Mouse (Mus musculus): ENCODE measurements around the gene Pgm5.
"Not testable (repeated sequence)": the region's sequence is repeated elsewhere in the genome, so short reads cannot be mapped to it uniquely, and the experiment has no call there.

The Pgm5 gene

DNA sequence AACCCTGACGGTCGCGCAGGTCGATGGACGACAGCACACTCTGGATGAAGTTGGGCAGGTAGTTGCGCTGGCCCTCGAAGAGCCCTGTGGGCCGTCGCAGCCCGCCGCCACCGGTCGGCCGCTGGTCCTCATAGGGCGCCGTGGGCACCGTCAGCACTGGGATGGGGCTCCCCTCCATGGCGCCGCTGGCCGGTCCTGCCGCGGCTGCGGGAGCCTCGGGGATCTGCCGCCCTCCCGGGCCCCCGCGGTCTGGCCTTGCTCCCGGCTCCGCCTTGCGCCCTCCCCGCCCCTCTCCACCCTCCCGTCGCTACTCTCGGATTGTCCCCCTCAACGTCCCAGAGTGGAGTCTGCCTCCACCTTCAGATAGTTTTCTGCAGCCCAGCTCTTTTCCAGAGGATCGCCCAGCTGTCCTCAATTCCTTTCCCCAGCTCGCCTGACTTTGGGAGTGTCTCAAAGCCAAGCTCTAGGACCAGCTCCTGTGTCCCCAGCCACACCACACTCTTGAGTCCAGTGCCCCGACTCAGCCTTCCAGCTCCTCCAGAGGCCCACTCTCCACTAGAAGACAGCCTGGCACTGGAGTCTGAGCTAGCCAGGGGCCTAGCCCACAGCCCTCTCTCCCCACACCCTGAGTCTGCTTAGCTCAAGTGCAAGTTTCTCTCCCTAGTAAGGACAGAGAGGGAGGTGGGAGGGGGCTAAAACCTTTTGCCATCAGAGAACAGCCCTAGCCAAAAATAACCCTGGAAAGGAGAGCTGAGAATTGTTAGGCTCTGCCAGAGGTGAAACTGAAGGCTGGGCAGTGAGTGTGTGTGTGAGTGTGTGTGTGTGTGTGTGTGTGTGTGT lies at the start of gene Pgm5:
Gene Pgm5, minus strand, starts transcription at position 244 of the 840 bp plus-strand sequence.
- peak; percentile 24 to 52 for DNase-seq

DNA sequence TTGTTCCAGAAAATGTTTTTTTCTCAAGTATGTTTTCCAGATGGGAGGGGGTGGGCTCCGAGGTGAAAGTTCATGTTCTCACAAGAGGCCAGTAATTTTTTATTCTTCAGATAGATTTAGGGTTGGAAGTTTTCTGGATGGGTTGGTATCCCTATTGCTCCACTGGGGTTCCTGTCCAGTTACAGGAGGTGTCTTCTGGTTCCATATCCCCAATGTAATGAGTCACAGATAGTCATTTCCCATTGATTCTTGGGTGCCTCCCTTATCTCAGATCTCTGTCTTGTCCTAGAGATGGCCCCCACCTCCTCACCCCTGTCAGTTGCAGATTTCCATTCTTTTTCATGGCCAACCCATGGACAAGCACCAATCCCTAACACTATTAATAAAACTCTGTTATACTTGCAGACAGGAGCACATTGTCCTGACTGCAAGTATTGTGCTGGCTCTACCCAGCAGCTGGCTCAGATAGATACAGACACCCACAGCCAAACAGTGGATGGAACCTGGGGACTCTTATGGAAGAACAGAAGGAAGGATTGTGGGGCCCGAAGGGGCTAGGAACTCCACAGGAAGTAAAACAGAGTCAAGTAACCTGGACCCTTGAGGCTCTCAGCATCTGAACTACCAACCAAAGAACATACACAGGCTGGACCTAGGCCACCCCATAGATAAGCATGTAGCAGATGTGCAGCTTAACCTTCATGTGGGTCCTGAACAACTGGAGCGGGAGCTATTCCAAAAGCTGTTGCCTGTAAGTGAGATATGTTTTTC lies 46.9 kb upstream of the Pgm5 start:
- DNase-seq: no peak

DNA sequence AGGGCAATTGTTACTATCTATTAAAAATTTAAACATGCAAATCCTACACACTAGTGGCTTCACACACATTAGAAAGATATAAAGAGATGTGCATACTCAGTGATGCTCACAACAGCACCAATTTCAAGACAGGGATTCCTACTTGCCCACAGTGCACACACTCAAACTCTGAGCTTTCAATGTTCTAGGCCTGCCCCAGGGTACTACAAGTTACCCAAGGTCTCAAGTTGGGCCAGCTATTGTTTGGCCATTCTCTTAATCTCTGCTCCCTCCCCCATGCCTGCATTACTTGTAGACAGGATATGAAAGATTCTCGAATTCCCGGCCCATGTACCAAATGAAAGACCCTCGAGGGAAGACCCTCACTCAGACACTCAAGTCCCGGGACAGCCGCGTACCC lies 46.0 kb upstream of the Pgm5 start:
- DNase-seq: no peak

DNA sequence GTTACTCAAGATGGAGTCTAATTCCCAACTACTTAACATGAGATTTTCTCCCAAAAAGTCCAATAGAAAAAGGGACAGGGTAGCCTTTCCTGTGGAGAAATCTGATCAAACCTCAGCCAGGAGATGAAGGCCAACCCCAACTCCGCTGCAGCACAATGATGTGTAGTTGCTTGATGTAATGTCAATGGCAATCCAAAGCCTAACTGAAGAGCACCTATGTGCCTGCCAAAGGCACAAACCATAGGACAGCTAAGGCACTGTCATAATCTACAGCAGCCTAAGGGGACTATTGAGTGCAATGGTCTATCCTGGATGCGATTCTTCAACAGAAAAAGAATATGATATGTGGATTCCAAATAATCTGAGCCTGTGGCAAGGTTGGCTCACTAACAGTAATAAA lies 41.2 kb upstream of the Pgm5 start:
- no peak for DNase-seq

DNA sequence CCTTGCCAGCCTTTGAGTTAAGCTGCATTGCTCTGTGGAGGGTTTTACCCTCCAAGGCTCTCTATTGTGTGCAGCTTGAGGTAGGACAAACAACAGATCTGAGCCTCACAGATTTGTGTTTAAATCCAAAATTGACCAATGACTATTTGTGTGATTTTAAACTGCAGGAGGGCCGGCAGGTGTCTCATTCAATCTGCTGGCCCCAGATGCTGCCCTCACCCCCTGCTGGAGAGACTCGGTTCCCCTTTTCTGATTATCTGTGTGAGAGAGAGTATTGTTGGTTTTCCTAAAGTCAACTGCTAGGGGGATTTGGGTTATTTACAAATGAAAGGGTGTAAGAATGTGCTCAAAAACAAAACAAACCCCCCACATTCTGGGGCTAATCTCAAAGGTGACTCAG lies 40.6 kb upstream of the Pgm5 start:
- no peak for DNase-seq

DNA sequence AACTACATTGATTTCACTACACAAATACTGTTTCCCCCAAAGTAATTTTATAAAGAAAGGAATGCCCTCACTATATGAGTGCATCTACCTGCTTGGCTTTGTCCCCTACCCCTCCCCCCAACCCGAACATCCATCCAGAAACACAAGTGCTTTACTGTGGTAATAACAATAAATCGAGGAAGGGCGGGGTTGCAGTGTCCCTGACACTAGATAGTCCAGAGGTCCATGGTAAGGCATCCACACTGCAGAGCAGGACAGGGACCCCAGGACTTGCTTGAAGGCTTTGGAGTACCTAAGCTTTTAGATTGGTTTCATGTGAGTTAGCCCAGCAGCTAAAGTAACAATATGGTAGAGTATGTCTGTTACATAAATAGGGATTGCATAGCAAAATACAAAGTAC lies 40.0 kb upstream of the Pgm5 start:
- DNase-seq: no peak

DNA sequence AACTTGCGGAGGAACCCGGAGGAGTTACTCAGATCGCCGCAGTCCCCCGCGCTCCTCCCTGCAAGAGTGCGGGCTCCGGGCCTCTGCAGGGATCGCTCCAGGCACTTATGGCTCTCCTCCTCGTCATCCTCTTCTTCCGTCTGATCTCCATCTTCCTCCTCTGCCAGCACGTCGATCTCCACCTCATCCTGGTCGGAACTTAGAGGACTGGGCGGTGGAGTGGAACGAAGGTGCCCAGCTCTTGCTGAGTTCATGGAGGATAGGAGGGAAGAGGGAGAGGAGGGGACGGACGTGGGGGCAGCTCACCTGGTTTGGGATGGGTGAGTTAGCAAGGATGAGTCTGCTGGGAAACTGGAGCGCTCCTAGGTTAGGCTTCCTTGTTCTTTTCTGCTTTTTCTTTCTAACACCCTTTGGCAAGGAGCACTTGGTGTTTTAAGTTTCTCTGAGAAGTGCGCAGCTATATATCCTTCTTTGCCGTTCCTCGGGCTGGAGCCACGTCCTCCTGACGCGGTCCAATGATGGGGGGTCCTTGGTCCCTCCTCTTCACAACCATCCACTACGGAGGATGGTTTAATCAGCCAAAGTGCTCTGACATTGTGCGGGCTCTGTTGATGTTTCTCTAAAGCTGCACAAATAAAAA lies 39.0 kb upstream of the Pgm5 start, which contains the start of gene Foxd4:
Gene Foxd4, minus strand, starts transcription at position 617 of the 640 bp plus-strand sequence.
- DNase-seq: no peak

DNA sequence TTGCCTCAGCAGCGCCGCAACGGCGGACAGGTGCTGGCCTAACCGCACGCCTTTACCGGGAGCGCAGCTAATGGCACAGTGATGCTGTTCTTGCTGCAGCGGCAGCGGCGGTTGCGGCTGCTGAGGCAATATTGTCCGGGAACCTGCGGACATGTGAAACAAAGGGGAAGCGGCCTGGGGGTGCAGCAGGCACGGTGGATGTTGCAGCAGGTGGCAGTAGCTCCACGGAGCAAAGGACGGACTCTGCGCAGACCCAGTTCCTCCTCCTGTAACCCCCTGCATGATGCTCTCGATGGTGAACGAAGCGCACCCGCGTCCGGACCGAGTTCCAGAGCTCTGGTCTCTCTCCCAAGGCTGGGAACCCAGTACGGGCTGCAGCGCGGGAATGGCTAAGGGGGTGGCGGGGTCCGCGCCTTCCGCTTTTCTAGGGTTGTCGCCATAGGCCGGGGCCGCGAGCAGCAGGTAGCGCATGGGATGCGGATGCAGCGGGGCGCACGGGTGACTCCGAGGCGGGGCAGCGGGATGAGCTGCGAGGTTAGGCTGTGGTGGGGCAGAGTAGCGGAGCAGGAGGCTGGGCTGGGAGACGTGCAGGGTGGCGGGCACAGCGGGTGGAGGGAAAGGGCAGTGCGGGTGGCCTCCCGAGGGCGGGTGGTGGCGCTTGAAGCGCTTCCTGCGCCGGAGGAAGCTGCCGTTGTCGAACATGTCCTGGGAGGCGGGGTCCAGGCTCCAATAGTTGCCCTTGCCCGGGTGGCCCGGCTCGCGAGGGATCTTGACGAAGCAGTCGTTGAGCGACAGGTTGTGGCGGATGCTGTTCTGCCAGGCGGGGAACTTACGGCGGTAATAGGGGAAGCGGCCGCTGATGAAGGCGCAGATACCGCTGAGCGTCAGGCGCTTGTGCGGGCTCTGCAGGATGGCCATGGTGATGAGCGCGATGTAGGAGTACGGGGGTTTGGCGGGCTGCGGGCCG lies 38.2 kb upstream of the Pgm5 start:
- peak in 1 of 2 experiments; percentile 40 for DNase-seq

DNA sequence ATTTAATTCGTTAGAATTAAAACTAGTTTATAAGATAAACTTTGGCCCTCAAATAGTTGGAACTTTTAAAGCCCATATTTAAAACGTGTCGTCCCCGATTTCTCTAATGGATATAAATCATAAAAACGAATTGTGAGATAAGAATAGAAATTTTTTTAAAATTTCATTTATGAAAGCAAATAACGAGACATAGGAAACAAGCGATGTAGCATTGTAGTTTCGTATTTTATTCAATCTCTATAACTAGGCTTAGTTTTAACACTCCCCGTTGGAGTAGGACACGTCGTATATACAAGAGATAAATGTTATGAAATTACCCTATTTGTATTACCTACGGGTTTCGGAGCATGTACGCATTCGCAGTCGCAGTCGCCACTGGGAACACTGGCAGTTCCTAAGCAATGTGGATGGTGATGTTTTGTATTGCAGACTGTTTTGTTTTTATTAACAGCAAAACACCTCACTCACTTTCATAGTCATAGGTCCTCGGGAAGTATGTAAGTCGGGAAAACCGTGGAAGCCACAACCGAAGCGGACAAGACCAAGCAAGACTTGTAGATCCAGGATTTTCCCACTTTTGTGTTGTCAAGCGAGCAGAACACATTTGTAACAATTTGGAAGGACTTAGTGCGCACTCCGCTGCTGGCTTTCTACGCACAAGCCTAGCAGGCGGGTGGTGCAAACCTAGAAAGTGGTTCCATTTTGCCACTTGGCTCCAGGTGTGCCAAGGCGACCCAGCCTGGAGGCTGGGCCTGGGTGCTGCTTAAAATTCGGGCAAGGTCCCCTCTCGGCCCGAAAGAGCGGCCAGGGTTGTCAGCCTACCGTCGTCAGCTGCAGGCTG lies 37.3 kb upstream of the Pgm5 start:
- peak in 1 of 2 experiments; percentile 2 for DNase-seq

DNA sequence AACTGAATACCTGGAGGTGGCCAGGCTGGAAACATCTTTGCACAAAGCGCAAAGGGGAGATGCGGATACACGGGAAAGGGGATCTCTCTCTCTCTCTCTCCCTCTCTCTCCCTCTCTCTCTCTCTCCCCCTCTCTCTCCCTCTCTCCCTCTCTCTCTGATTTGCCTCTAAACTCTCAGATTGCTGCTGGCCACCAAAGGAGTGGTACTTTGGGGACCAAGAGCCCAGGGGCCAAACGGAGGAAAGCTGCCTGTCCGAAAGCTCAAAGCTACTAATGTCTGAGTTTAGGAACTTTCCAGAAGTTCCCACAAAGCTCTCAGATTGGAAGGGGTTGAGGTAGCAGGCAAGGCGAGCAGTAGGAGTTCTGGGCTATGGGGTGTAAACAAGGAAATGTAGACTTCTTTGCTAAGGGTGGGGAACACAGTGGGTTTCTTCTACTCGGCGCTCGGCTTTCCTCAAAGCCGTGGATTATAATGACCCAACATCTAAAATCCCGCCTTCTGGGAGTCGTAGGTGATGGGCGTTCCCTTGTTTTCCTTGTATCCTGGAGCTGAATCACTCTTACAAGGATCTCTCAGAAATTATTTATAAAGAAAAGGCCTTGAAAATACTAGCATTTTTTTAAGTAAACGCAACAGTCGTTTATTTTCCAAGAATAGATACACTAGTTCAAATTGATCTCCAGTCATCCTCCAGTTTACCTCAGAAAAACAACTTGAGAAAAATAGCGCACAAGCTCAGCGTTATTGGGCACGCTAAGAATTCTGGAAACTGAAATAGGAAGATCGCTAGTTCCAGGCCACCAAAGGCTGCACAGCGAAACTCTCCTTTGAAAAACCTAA lies 36.5 kb upstream of the Pgm5 start:
- DNase-seq: no peak

DNA sequence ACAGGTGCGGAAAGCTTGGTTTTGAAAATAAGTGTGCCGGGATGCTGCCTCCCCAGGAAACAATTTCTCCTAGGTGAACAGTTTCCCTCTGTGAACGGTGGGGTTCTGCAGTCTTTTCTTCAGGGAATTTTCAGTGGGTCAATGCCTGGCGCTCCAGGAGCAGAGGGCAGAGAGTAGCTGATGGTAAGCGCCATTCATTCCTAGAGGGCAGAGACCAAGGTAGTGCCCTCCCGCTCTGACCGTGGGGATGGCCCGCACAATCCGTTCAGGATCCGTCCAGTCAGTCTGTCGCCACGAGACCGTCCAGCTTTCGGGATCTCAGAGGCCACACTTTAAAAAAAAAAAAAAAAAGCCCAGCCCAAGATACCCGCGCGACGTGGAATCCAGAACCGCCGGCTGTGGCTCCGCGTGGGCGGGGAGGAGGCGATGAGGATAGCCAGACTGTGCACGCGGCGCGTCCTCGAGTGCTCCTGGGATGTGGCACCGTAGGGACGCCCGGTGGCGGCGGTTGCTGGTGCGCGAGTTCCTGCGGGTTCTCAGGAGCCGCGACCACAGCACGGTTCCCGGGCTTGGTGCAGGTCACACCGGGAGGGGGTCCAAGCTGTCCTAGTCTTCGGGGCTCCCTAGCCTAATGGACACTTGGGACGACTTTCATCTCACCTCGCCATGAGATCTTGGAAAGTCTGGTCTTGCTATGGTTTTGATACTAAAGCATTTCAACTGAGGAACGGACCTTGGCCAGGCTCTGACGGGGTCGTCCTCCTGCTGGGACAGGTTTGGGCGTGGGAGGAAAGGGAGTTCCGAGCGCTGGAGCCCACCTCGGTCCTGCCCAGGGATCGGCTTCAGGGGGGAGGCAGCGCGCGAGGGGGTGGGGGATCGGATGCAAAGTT lies 35.6 kb upstream of the Pgm5 start:
- DNase-seq: peak in 1 of 2 experiments; percentile 14

DNA sequence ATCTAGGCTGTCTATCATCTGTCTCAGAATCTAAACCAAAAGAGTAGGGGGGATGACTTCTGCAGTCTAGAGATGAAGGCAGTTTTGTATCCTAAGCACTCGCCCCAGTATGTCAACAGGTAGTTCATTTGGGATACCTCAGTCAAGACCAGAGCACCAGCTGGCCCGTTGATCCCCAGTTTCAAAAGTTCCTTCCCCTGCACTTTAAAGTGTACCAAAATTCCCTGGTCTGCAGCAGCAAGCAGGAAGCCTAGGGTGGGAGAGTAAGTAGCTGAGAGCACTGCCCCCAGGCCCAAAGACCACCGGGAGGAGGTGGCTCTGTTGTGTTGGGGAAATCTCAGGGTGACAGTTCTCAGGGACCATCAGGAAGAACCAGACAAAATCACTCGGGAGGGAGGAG lies 34.9 kb upstream of the Pgm5 start:
- no peak for DNase-seq

DNA sequence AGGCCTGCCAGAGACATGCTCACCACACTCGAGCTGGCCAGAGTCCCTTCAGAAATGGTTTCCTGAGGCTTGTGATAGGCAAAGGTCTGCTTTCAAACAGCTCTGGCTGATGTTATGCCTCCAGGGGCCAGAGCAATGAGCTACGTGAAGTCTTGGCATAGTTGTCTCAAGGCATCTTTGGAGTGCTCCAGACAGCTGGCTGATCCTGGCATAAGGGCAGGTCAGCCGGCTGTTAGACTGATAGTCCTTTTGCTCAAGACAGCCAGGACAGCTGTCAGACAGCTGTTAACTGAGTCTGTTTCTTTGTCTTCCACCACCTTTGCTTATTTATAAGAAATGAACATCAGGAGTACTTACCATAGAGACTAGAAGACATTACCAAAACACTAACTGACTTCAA lies 25.2 kb upstream of the Pgm5 start:
- no peak for DNase-seq

DNA sequence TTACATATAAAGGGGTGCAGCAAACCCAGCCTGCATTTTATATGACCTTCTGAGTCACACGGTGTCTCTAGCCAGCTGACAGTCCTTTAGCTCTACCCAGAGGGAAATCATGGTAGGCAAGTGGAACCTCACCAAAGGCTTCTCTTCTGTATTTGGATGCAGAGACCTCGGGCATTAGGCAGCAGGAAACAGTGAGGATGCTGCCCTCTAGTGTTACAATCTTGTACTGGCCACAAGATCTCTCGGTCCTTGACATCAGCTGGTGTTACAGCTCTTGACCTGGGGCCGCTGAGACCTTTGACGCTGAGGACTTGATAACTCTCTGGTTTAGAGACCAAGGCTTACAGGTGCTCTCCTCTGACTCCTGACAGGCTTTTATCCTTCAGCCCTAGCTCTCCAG lies 23.8 kb upstream of the Pgm5 start:
- peak; percentile 56 to 70 for DNase-seq

DNA sequence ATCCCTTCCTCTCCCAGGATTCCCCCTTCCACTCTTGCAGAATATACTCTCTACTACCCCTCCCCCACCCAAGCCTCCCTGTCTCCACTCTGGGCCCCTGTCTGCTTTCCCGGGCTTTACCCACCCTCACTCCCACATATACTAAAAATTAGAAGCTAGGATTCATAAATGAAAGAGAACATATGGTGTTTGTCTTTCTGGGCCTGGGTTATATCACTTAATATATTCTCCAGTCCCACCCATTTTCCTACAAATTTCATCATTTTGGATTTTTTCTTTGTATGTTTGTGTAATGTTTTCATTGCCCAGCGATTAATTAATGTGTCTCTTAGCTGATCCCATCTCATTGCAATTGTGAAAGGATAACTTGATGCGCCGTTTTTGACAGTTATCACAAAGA lies 19.6 kb upstream of the Pgm5 start:
- DNase-seq: no peak

DNA sequence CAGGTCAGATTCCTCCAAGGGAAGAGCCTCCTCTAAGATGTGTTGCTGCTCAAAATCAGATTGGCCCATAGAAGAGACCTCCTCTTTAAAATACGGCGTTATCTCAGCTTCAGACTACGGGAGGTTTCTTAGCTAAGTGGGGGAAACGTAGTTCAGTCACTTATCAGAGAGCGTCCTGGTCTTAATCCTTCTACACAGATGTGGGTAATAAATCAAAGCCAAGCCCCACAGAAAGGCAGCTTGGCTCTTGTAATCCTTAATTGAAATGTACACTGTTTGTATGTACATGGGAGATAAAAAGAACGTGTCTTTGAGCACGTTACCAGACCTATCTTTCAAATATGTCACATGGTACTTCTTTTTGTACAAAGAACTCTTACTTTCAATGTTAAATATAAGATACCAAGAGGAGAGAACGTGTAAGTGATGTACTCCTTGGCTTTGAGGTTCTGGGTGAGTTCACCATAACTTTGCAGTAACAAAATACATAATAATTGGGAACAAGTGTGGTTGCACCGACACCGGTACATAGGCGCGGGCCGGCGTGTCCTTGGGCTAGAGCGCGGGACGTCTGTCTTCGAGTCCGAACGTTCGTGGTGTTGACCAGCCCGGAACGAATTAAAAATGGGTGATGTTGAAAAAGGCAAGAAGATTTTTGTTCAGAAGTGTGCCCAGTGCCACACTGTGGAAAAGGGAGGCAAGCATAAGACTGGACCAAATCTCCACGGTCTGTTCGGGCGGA lies 13.6 kb upstream of the Pgm5 start, which contains the start of gene Gm10053:
Gene Gm10053, plus strand, starts transcription at position 558 of the 742 bp plus-strand sequence.
- DNase-seq: not testable (repeated sequence)

DNA sequence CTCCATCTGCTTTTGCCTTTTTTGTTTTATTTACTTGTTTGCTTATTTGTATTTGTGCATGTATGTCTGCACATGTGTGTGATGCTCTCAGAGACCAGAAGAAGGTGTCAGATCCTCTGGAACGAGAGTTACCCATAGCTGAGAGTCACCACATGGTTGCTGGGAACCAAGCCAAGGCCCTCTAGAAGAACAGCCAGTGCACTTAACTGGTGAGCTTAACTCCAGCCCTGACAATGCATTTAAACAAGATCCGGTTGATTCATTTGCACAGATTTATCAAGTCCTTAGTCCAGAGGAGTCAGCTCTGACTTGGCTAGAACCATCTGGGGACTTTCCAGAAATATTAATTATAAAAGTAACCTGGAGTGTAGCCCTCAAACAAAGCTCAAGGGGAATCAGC lies 12.2 kb upstream of the Pgm5 start:
- DNase-seq: no peak

DNA sequence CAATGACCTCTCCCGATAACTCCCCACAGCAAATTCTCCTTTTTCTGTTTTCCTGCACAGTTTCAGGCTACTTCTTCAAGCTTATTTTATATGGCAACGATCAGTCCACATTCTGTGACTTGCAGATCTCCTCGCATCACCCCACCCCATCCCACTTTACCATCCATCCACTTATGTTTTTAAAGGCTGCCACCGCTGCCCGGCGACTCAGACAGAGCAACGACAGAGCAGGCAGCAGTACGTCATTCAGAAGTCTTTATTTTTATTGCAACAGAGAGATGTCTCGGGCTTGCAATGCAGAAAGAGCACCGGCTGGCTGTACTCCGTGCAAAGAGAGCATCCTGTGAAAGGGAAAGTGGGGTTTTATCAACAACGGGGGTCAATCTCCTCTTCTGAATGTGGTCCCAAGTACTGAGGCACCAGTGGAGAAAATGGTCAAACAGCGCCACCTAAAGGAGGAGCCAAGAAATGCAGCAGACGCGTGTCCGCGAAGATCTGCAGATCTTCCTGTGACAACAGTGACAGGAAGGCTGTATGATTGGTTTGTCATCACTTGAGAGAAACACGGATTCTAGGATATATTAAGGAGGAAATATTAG lies 9.5 kb upstream of the Pgm5 start:
- DNase-seq: peak; percentile 46 to 81

All from kidney, postnatal 36 days (tissue).